Mouse (Mus musculus) heart, adult 2 months (tissue): Measurements from ENCODE around the gene Ttc4. TPM values are rescaled to one million over a fixed set of nuclear protein-coding genes. Genes with fewer than 3 reads are reported as not detected.
A peak's percentile ranks its signal among the peaks of the same experiment; 100 is the strongest.

Experiments used
- DNase-seq, 2 experiments: peaks; one replicate each; pipeline ENCODE4 v3.0.0; 2021
- H3K27ac ChIP-seq: fragments of 200-600 bp; 2 replicates; pipeline ENCODE4 v1.8.1; 2022
- H3K27me3 ChIP-seq: fragments of 200-500 bp; 2 replicates; pipeline ENCODE4 v1.6.1; 2012; ENCODE audit warnings: mild to moderate bottlenecking, low read length, inconsistent platforms, mixed read lengths; ENCODE audit not compliant: control insufficient read depth, insufficient read depth
- H3K36me3 ChIP-seq: fragments of 200-500 bp; 2 replicates; pipeline ENCODE4 v1.6.1; 2012; ENCODE audit warnings: low read length, inconsistent platforms; ENCODE audit not compliant: control insufficient read depth, insufficient read depth
- H3K4me1 ChIP-seq: fragments of 200-500 bp; 2 replicates; pipeline ENCODE4 v1.6.1; 2011; ENCODE audit warnings: low read length; ENCODE audit not compliant: control insufficient read depth, insufficient read depth
- H3K4me3 ChIP-seq: fragments of 200-600 bp; 2 replicates; pipeline ENCODE4 v1.8.1; 2022
- H3K79me2 ChIP-seq: fragments of 200-500 bp; replicated peaks from 2 replicates; pipeline ENCODE4 v1.6.1; 2012; ENCODE audit warnings: mild to moderate bottlenecking, inconsistent platforms, low read length, moderate library complexity, mixed read lengths; ENCODE audit not compliant: control insufficient read depth, insufficient read depth
- H3K9ac ChIP-seq: fragments of 200-500 bp; 2 replicates; pipeline ENCODE4 v1.6.1; 2012; ENCODE audit warnings: low read depth, mild to moderate bottlenecking, control low read depth, inconsistent platforms, low read length, mixed read lengths
- CTCF ChIP-seq: fragments of 200-600 bp; IDR thresholded peaks from 2 replicates; pipeline ENCODE4 v1.8.1; 2022; ENCODE audit warnings: antibody characterized with exemption, mild to moderate bottlenecking, moderate library complexity
- EP300 ChIP-seq: fragments of 200-500 bp; IDR thresholded peaks from 2 replicates; pipeline ENCODE4 v1.6.1; 2011; ENCODE audit warnings: low read depth, low read length, control low read depth; ENCODE audit not compliant: insufficient read depth
- POLR2A ChIP-seq: fragments of 200-500 bp; IDR thresholded peaks from 2 replicates; pipeline ENCODE4 v1.6.1; 2011; ENCODE audit warnings: mild to moderate bottlenecking, low read depth, low read length, control low read depth; ENCODE audit not compliant: insufficient read depth
- WGBS: fragments of 180-500 bp; shearing (Covaris S2); methylation state at CpG from one replicate; pipeline ENCODE4 v1.1.7; 2018; 5-methylcytosine and 5-hydroxymethylcytosine counted together
- intact Hi-C: fragments of 180-260 bp; cut with DNase I; formaldehyde crosslinking; loops from one replicate; pipeline ENCODE4 v1.15.1; 2025
- polyA plus RNA-seq: library from polyadenylated mRNA; depleted of rRNA; stranded (reverse); fragments of >200 nt; gene quantifications from 2 replicates; pipeline ENCODE4 v1.2.3, GENCODE M21; 2012; rRNA removed
- total RNA-seq, 2 experiments: library from RNA; stranded (reverse); gene quantifications; 2 replicates each; pipeline ENCODE4 v1.2.3; 2021

Gene Ttc4
- total and polyA plus RNA-seq, 3 experiments = 16.9 to 28.7 (median 18.5) TPM

DNA sequence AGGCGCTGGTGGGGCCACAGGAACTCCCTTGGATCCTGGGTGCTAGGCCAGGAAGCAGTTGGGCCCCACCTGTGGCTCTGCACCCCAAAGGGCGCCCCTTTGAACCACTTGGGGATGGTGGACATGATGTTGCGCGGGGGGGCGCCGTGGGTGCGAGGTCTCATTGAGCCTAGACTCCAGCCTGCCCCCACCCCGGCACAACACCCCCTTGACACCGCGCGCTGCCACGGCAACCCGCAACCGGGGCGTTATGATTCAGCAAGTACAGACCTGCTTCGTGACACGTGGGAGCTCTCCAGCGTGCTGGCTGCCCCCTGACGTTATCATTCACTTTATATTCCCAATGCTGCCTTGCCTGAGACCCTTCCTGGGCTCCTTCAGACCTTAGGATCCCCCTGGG lies 61.7 kb downstream of the Ttc4 start, which contains the start of gene Lexm:
TSS of gene Lexm (minus strand) at position 186 of the 400 bp plus-strand sequence.
- WGBS = under 1% methylated on average over 19 of the region's 19 CpGs
- TF ChIP-seq EP300 (no peak), CTCF (no peak), POLR2A (no peak)
- Histone ChIP-seq H3K79me2 (no peaks in the 10 kb centered on the region), H3K27me3 (no peaks in the 10 kb centered on the region), H3K9ac (no peak within 1 kb of the TSS), H3K4me3 (no peak within 1 kb of the TSS), H3K36me3 (no peaks in the 10 kb centered on the region), H3K27ac (no peak within 1 kb of the TSS), H3K4me1 (no peaks in the 10 kb centered on the region)
- no peak for DNase-seq
- intact Hi-C loops = no loop called here

DNA sequence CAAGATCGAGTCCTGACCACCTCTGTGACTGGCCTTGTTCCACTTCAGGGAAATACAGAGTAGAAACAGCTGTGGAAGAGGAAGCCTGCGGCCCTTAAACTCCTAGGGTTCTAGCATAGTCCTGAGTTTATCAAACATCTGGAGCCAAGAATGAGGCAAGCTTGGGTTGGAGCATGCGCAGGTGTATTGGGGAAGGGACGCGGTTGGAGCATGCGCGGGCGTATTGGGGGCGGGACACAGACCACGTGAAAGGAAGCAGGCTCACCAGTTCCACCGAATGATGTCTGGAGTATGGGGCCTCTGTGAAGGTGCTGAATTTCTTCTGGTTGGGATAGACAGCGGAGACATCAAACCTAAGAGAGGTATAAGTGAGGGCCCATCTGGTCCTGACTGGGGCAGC lies 63.1 kb downstream of the Ttc4 start:
- no peak for TF ChIP-seq CTCF
- TF ChIP-seq EP300 = no peak
- TF ChIP-seq POLR2A = no peak
- Histone ChIP-seq H3K4me3 (no peak overlapping the region), H3K36me3 (no peaks in the 10 kb centered on the region), H3K4me1 (no peaks in the 10 kb centered on the region), H3K9ac (no peak overlapping the region), H3K79me2 (no peaks in the 10 kb centered on the region), H3K27me3 (no peaks in the 10 kb centered on the region), H3K27ac (no peak overlapping the region)
- WGBS = 64% methylated on average over 12 of the region's 12 CpGs
- no peak for DNase-seq
- intact Hi-C loops = no loop called here

DNA sequence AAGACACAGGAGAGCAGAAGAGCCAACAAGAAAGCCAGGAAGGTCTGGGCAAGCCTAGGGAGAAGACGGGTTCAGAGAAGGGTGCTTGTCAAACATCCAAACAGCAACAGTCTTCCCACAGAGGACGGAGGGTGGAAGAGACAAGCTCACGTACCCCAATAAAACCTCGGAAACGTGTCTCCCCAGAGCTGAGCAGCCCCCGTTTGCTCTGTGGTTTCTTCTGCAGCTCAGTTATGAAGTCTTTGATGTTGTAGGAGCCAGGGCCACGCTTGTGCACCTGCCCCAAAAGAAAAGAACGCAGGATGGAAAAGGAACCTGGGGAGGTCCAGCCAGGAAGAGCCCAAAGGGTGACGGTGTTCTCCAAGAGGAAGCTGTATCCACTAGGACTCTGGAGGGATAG lies 63.9 kb downstream of the Ttc4 start:
- Histone ChIP-seq H3K36me3 (no peaks in the 10 kb centered on the region), H3K27ac (no peak overlapping the region), H3K27me3 (no peaks in the 10 kb centered on the region), H3K79me2 (no peaks in the 10 kb centered on the region), H3K4me3 (no peak overlapping the region), H3K4me1 (no peaks in the 10 kb centered on the region), H3K9ac (no peak overlapping the region)
- no peak for DNase-seq
- WGBS = 77% methylated on average over 9 of the region's 9 CpGs
- intact Hi-C loops = loop anchor here (1.0 kb wide), 1 partner anchor 93 kb away; no protein-coding TSS in a partner anchor
- TF ChIP-seq POLR2A (no peak), EP300 (no peak), CTCF (no peak)

DNA sequence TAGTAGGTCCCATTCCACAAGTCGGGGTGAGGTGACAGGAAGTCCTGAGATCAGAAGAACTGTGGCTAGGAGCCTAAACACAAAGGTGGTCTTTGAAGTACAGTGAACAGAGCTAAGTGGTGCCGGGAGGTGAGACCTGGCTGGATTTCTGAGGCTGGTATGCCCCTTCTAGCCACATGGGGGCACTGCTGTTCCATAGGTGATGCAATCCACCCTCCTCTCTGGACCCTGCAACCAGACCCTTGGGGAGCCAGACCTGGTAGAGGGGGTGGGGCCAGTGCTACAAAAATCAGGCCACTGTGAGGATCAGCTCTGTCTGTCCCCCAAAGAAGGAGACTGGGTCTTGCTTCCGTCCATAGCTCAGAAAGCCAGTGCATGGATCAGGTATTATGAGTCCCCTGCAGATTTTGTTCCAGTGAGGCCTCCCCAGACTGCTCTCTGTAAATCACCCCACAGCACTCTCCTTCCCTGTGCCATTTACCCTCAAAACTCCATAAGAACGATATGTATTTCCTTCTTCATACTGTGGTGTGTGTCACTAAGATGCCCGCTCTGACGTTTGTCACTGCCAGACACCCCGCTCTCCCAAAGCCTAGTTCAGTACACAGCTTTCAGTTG lies 64.5 kb downstream of the Ttc4 start:
- Histone ChIP-seq H3K27ac (no peak overlapping the region), H3K4me1 (no peaks in the 10 kb centered on the region), H3K4me3 (no peak overlapping the region), H3K36me3 (no peaks in the 10 kb centered on the region), H3K9ac (no peak overlapping the region), H3K27me3 (no peaks in the 10 kb centered on the region), H3K79me2 (no peaks in the 10 kb centered on the region)
- TF ChIP-seq CTCF = peak; percentile 92
- TF ChIP-seq EP300 = no peak
- intact Hi-C loops = loop anchor here (1.0 kb wide), 1 partner anchor 94 kb away; no protein-coding TSS in a partner anchor
- peak; percentile 36 to 58 for DNase-seq
- 50% methylated on average over 7 of the region's 7 CpGs for WGBS

DNA sequence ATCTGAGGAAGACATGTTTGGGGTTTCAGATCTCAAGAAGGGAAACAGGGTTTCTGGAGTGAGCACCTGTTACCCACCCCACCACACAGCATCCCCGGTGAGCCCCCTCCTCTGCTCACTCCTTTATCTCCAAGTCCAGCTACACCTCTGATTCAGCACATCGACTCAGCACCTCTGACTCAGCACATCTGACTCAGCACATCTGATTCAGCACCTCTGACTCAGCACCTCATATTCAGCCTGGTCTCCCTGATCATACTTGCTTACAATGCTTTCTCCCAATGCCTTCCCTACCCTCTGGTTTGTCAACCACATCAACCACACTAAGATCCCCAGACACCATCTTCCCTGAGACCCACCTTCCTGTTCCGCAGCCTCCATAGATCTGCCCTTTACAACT lies 65.2 kb downstream of the Ttc4 start:
- intact Hi-C loops = no loop called here
- Histone ChIP-seq H3K9ac (no peak overlapping the region), H3K27ac (no peak overlapping the region), H3K4me1 (no peaks in the 10 kb centered on the region), H3K79me2 (no peaks in the 10 kb centered on the region), H3K27me3 (no peaks in the 10 kb centered on the region), H3K36me3 (no peaks in the 10 kb centered on the region), H3K4me3 (no peak overlapping the region)
- TF ChIP-seq POLR2A = no peak
- no peak for TF ChIP-seq CTCF
- no peak for DNase-seq
- 56% methylated on average over 3 of the region's 3 CpGs for WGBS

DNA sequence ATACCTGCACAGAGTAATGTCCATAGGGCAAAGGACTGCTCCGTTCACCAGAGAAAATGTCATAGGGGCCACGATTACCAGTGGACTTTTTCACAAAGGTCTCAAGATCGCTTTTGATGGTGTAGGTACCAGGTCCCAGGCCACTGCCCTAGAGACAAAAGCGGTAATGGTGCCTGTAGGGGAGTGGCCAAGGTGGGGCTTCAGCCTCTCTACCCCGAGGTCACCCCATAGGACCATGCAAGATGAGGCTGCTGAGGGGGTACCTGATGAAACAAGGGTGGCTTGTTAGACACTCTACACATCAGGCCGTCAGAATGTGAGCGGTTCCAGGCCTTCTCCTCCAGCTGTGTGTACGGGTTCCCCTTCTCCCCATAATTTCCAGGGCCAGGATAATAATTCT lies 65.6 kb downstream of the Ttc4 start:
- 74% methylated on average over 8 of the region's 8 CpGs for whole genome bisulfite sequencing
- Histone ChIP-seq H3K27ac (no peak overlapping the region), H3K27me3 (no peaks in the 10 kb centered on the region), H3K79me2 (no peaks in the 10 kb centered on the region), H3K4me3 (no peak overlapping the region), H3K4me1 (no peaks in the 10 kb centered on the region), H3K9ac (no peak overlapping the region), H3K36me3 (no peaks in the 10 kb centered on the region)
- no peak for DNase-seq
- TF ChIP-seq EP300 (no peak), POLR2A (no peak), CTCF (no peak)
- intact Hi-C loops = no loop called here

Other genes starting within 250 kb of the Ttc4 start
- not detected for gene Pcsk9, start 214.6 kb downstream of the Ttc4 start, total RNA-seq
- 0.02 TPM in 1 of 2 replicates, not detected in the other for gene Pcsk9, start 214.6 kb downstream of the Ttc4 start, polyA plus RNA-seq
- gene Bsnd, start 186.7 kb downstream of the Ttc4 start, total RNA-seq = not detected
- not detected in 2 replicates for gene Bsnd, start 186.7 kb downstream of the Ttc4 start, polyA plus RNA-seq
- gene Dhcr24, start 117.9 kb downstream of the Ttc4 start, total RNA-seq = 1 to 10 TPM; 1.4 to 4.0 TPM
- 5.2 and 5.4 TPM in 2 replicates for gene Dhcr24, start 117.9 kb downstream of the Ttc4 start, polyA plus RNA-seq
- gene Lexm, start 61.7 kb downstream of the Ttc4 start, total RNA-seq = not detected
- not detected in 2 replicates for gene Lexm, start 61.7 kb downstream of the Ttc4 start, polyA plus RNA-seq
- not detected for gene Ttc22, start 56.5 kb downstream of the Ttc4 start, total RNA-seq
- gene Ttc22, start 56.5 kb downstream of the Ttc4 start, polyA plus RNA-seq = 0.15 and 0.21 TPM in 2 replicates
- gene Pars2, start 27.9 kb downstream of the Ttc4 start, total RNA-seq = 1 to 10 TPM; 4.9 to 5.9 TPM
- 6.7 and 11.5 TPM in 2 replicates for gene Pars2, start 27.9 kb downstream of the Ttc4 start, polyA plus RNA-seq
- gene Mroh7, start 52.0 kb upstream of the Ttc4 start, total RNA-seq = under 1 TPM; 0.29 to 0.34 TPM
- 1.00 and 1.2 TPM in 2 replicates for gene Mroh7, start 52.0 kb upstream of the Ttc4 start, polyA plus RNA-seq
- gene Fam151a, start 54.9 kb upstream of the Ttc4 start, total RNA-seq = under 1 TPM; 0.23 to 0.31 TPM
- 0.31 and 0.41 TPM in 2 replicates for gene Fam151a, start 54.9 kb upstream of the Ttc4 start, polyA plus RNA-seq
- gene Acot11, start 126.1 kb upstream of the Ttc4 start, total RNA-seq = 10 to 100 TPM; 27.5 to 48.6 TPM
- 16.4 and 25.2 TPM in 2 replicates for gene Acot11, start 126.1 kb upstream of the Ttc4 start, polyA plus RNA-seq
- 10 to 100 TPM; 37.3 to 39.0 TPM for gene Ssbp3, start 231.8 kb upstream of the Ttc4 start, total RNA-seq
- gene Ssbp3, start 231.8 kb upstream of the Ttc4 start, polyA plus RNA-seq = 26.1 and 26.6 TPM in 2 replicates